Mouse (Mus musculus) cerebellum, adult 2 months (tissue): ENCODE measurements around the gene Bahcc1. TPM values are rescaled to one million over a fixed set of nuclear protein-coding genes. Genes with fewer than 3 reads are reported as not detected.

Source experiments
- DNase-seq, 2 experiments: peaks; one replicate each; pipeline ENCODE4 v3.0.0; 2021
- H3K27ac ChIP-seq: fragments of 200-500 bp; 2 replicates; pipeline ENCODE4 v1.5.1; 2012; ENCODE audit warnings: low read length, control low read depth, inconsistent platforms; ENCODE audit not compliant: insufficient read depth
- H3K27me3 ChIP-seq: fragments of 200-500 bp; 2 replicates; pipeline ENCODE4 v1.6.1; 2012; ENCODE audit warnings: inconsistent platforms, mild to moderate bottlenecking, low read length, moderate library complexity; ENCODE audit not compliant: control insufficient read depth, insufficient read depth
- H3K4me1 ChIP-seq: fragments of 200-500 bp; 2 replicates; pipeline ENCODE4 v1.6.1; 2011; ENCODE audit warnings: low read length; ENCODE audit not compliant: control insufficient read depth, insufficient read depth
- H3K4me3 ChIP-seq: fragments of 200-500 bp; replicated peaks from 2 replicates; pipeline ENCODE3; 2011; ENCODE audit warnings: mild to moderate bottlenecking, low read depth, low read length, control low read depth; ENCODE audit not compliant: insufficient read depth
- CTCF ChIP-seq: fragments of 200-500 bp; IDR thresholded peaks from 2 replicates; pipeline ENCODE4 v1.5.1; 2011; ENCODE audit warnings: low read depth, mild to moderate bottlenecking, control low read depth, low read length, moderate library complexity, borderline replicate concordance; ENCODE audit not compliant: insufficient read depth
- POLR2A ChIP-seq: fragments of 200-500 bp; IDR thresholded peaks from 2 replicates; pipeline ENCODE4 v1.6.1; 2011; ENCODE audit warnings: low read length, control low read depth, borderline replicate concordance; ENCODE audit not compliant: insufficient read depth
- WGBS: fragments of 180-500 bp; shearing (Covaris S2); methylation state at CpG from one replicate; pipeline ENCODE4 v1.1.7; 2018; 5-methylcytosine and 5-hydroxymethylcytosine counted together
- polyA plus RNA-seq: library from polyadenylated mRNA; depleted of rRNA; stranded (reverse); fragments of >200 nt; gene quantifications from 2 replicates; pipeline ENCODE4 v1.2.3, GENCODE M21; 2012

The Bahcc1 gene
- polyA plus RNA-seq, 1 experiment: 17.6 TPM

GRCm38 (mm10) chr11:120255499-120255898 is 22.8 kb downstream of the Bahcc1 start:
- 20% methylated on average over 8 of the region's 8 CpGs for WGBS
- peaks cover 72% of the 10 kb centered on the region for H3K4me1 ChIP-seq
- DNase-seq: no peak
- no peak overlapping the region for H3K27ac ChIP-seq
- H3K27me3 ChIP-seq: no peaks in the 10 kb centered on the region
- no peak for TF ChIP-seq CTCF
- no peak for TF ChIP-seq POLR2A
- H3K4me3 ChIP-seq: no peak overlapping the region

GRCm38 (mm10) chr11:120256108-120256507 is 23.4 kb downstream of the Bahcc1 start:
- 58% methylated on average over 5 of the region's 5 CpGs for WGBS
- H3K27ac ChIP-seq: no peak overlapping the region
- no peak overlapping the region for H3K4me3 ChIP-seq
- DNase-seq: no peak
- no peaks in the 10 kb centered on the region for H3K27me3 ChIP-seq
- H3K4me1 ChIP-seq: peaks cover 78% of the 10 kb centered on the region
- TF ChIP-seq POLR2A (no peak), CTCF (no peak)

GRCm38 (mm10) chr11:120256543-120256942 is 23.8 kb downstream of the Bahcc1 start:
- WGBS: 68% methylated on average over 10 of the region's 10 CpGs
- no peaks in the 10 kb centered on the region for H3K27me3 ChIP-seq
- no peak for DNase-seq
- no peak overlapping the region for H3K27ac ChIP-seq
- H3K4me3 ChIP-seq: no peak overlapping the region
- no peak for TF ChIP-seq CTCF
- no peak for TF ChIP-seq POLR2A
- H3K4me1 ChIP-seq: peaks cover 81% of the 10 kb centered on the region

GRCm38 (mm10) chr11:120256981-120257820 is 24.5 kb downstream of the Bahcc1 start:
- no peak overlapping the region for H3K27ac ChIP-seq
- H3K4me3 ChIP-seq: no peak overlapping the region
- WGBS: 73% methylated on average over 10 of the region's 10 CpGs
- TF ChIP-seq POLR2A (no peak), CTCF (no peak)
- no peaks in the 10 kb centered on the region for H3K27me3 ChIP-seq
- peaks cover 84% of the 10 kb centered on the region for H3K4me1 ChIP-seq
- no peak for DNase-seq

- TF ChIP-seq CTCF (no peak), POLR2A (no peak)
- WGBS: 85% methylated on average over 13 of the region's 13 CpGs
- no peak for DNase-seq
- Histone ChIP-seq H3K4me1 (peaks cover 82% of the 10 kb centered on the region), H3K4me3 (no peak overlapping the region), H3K27ac (no peak overlapping the region), H3K27me3 (no peaks in the 10 kb centered on the region)
Measured at GRCm38 (mm10) chr11:120257911-120258310, 25.2 kb downstream of the Bahcc1 start.

- no peak overlapping the region for H3K27ac ChIP-seq
- WGBS: 92% methylated on average over 12 of the region's 12 CpGs
Measured at GRCm38 (mm10) chr11:120258896-120259689, 26.3 kb downstream of the Bahcc1 start.

GRCm38 (mm10) chr11:120259792-120260768 is 27.3 kb downstream of the Bahcc1 start:
- 52% methylated on average over 25 of the region's 25 CpGs for WGBS
- TF ChIP-seq CTCF (no peak), POLR2A (no peak)
- DNase-seq: peak in 1 of 2 experiments; percentile 44
- Histone ChIP-seq H3K27me3 (no peaks in the 10 kb centered on the region), H3K4me3 (no peak overlapping the region), H3K27ac (no peak overlapping the region), H3K4me1 (peaks cover 67% of the 10 kb centered on the region)

More at GRCm38 (mm10) chr11:120258896-120259689, 26.3 kb downstream of the Bahcc1 start:
- Histone ChIP-seq H3K4me1 (peaks cover 77% of the 10 kb centered on the region), H3K4me3 (no peak overlapping the region), H3K27me3 (no peaks in the 10 kb centered on the region)
- no peak for TF ChIP-seq CTCF
- TF ChIP-seq POLR2A: no peak
- no peak for DNase-seq
